Mouse (Mus musculus): Measurements from ENCODE around the gene Stk32c. TPM values are rescaled to one million over a fixed set of nuclear protein-coding genes. Genes with fewer than 3 reads are reported as not detected.

Stk32c gene
- polyA plus RNA-seq, 1 experiment from 2014 or later: 0.06 TPM

- peaks cover 11% of the 10 kb centered on the region; the same call in 1 of the 2 replicates for H3K4me1 ChIP-seq (ENCODE audit: insufficient read depth, low read depth, low read length)
- 0 out of 2 replicates have a peak, but pooled peaks have one; percentile 8 for ATAC-seq
- TF ChIP-seq CTCF (IDR thresholded peaks at IDR 0.05): no peak
- no peak for TF ChIP-seq EP300 (IDR thresholded peaks at IDR 0.05)
- H3K27ac ChIP-seq (ENCODE audit: low read length): peak overlapping the region; percentile 22; the same call in 1 of the 2 replicates
- 45% methylated on average over 1 of the region's 1 CpGs for WGBS
- no peaks in the 10 kb centered on the region for H3K36me3 ChIP-seq (ENCODE audit: insufficient read depth, low read length)
- no peak overlapping the region for H3K9ac ChIP-seq (replicated peaks; ENCODE audit: low read depth)
- no peaks in the 10 kb centered on the region for H3K9me3 ChIP-seq (ENCODE audit: low read length)
- no peaks in the 10 kb centered on the region for H3K27me3 ChIP-seq (replicated peaks; ENCODE audit: insufficient read depth, low read length)
- DNase-seq (ENCODE audit: low spot score): peak; percentile 16
- no peak overlapping the region for H3K4me3 ChIP-seq (ENCODE audit: low read depth, low read length)
- no peak overlapping the region for H3K4me2 ChIP-seq (replicated peaks; ENCODE audit: low read depth, low read length)
Measured at GRCm38 (mm10) chr7:139224070-139224469, 11.0 kb upstream of the Stk32c start.

GRCm38 (mm10) chr7:139222341-139222740 lies 9.2 kb upstream of the Stk32c start:
- H3K9me3 ChIP-seq (ENCODE audit: low read length): no peaks in the 10 kb centered on the region
- no peak for ATAC-seq
- no peak overlapping the region for H3K9ac ChIP-seq (replicated peaks; ENCODE audit: low read depth)

GRCm38 (mm10) chr7:139221856-139222255 lies 8.7 kb upstream of the Stk32c start:
- no peak overlapping the region for H3K27ac ChIP-seq (ENCODE audit: low read length)
- H3K4me2 ChIP-seq (replicated peaks; ENCODE audit: low read depth, low read length): no peak overlapping the region
- H3K9ac ChIP-seq (replicated peaks; ENCODE audit: low read depth): no peak overlapping the region
- no peaks in the 10 kb centered on the region for H3K36me3 ChIP-seq (ENCODE audit: insufficient read depth, low read length)
- DNase-seq (ENCODE audit: low spot score): no peak
- TF ChIP-seq CTCF (IDR thresholded peaks at IDR 0.05) (no peak), EP300 (IDR thresholded peaks at IDR 0.05) (no peak)
- no peak for ATAC-seq
- H3K9me3 ChIP-seq (ENCODE audit: low read length): no peaks in the 10 kb centered on the region
- H3K4me1 ChIP-seq (ENCODE audit: insufficient read depth, low read depth, low read length): peaks cover 3% of the 10 kb centered on the region; the same call in 1 of the 2 replicates
- 90% methylated on average over 2 of the region's 2 CpGs for WGBS
- H3K4me3 ChIP-seq (ENCODE audit: low read depth, low read length): no peak overlapping the region
- no peaks in the 10 kb centered on the region for H3K27me3 ChIP-seq (replicated peaks; ENCODE audit: insufficient read depth, low read length)

More at GRCm38 (mm10) chr7:139222341-139222740, 9.2 kb upstream of the Stk32c start:
- WGBS: 78% methylated on average over 4 of the region's 4 CpGs
- peaks cover 3% of the 10 kb centered on the region; the same call in 1 of the 2 replicates for H3K4me1 ChIP-seq (ENCODE audit: insufficient read depth, low read depth, low read length)
- no peaks in the 10 kb centered on the region for H3K27me3 ChIP-seq (replicated peaks; ENCODE audit: insufficient read depth, low read length)
- H3K4me3 ChIP-seq (ENCODE audit: low read depth, low read length): no peak overlapping the region
- no peaks in the 10 kb centered on the region for H3K36me3 ChIP-seq (ENCODE audit: insufficient read depth, low read length)
- DNase-seq (ENCODE audit: low spot score): no peak
- H3K4me2 ChIP-seq (replicated peaks; ENCODE audit: low read depth, low read length): no peak overlapping the region
- no peak for TF ChIP-seq CTCF (IDR thresholded peaks at IDR 0.05)
- no peak for TF ChIP-seq EP300 (IDR thresholded peaks at IDR 0.05)
- no peak overlapping the region for H3K27ac ChIP-seq (ENCODE audit: low read length)

GRCm38 (mm10) chr7:139221072-139221471 lies 8.0 kb upstream of the Stk32c start:
- Histone ChIP-seq H3K4me1 (ENCODE audit: insufficient read depth, low read depth, low read length) (peaks cover 3% of the 10 kb centered on the region; the same call in 1 of the 2 replicates), H3K27me3 (replicated peaks; ENCODE audit: insufficient read depth, low read length) (no peaks in the 10 kb centered on the region), H3K4me3 (ENCODE audit: low read depth, low read length) (no peak overlapping the region), H3K36me3 (ENCODE audit: insufficient read depth, low read length) (no peaks in the 10 kb centered on the region), H3K9me3 (ENCODE audit: low read length) (no peaks in the 10 kb centered on the region), H3K4me2 (replicated peaks; ENCODE audit: low read depth, low read length) (no peak overlapping the region), H3K9ac (replicated peaks; ENCODE audit: low read depth) (no peak overlapping the region), H3K27ac (ENCODE audit: low read length) (no peak overlapping the region)
- TF ChIP-seq CTCF (IDR thresholded peaks at IDR 0.05) (no peak), EP300 (IDR thresholded peaks at IDR 0.05) (no peak)
- WGBS: 61% methylated on average over 5 of the region's 5 CpGs
- no peak for DNase-seq (ENCODE audit: low spot score)
- ATAC-seq: no peak

GRCm38 (mm10) chr7:139220303-139220702 lies 7.2 kb upstream of the Stk32c start:
- H3K4me3 ChIP-seq (ENCODE audit: low read depth, low read length): no peak overlapping the region
- no peaks in the 10 kb centered on the region for H3K36me3 ChIP-seq (ENCODE audit: insufficient read depth, low read length)
- DNase-seq (ENCODE audit: low spot score): peak; percentile 72
- peak; percentile 66 for ATAC-seq
- no peak overlapping the region for H3K27ac ChIP-seq (ENCODE audit: low read length)
- H3K9ac ChIP-seq (replicated peaks; ENCODE audit: low read depth): no peak overlapping the region
- peaks cover 3% of the 10 kb centered on the region; the same call in 1 of the 2 replicates for H3K4me1 ChIP-seq (ENCODE audit: insufficient read depth, low read depth, low read length)
- WGBS: 23% methylated on average over 2 of the region's 2 CpGs
- no peaks in the 10 kb centered on the region for H3K9me3 ChIP-seq (ENCODE audit: low read length)
- TF ChIP-seq CTCF (IDR thresholded peaks at IDR 0.05) (peak; percentile 28; the same call in 1 of the 2 replicates), EP300 (IDR thresholded peaks at IDR 0.05) (no peak)
- H3K27me3 ChIP-seq (replicated peaks; ENCODE audit: insufficient read depth, low read length): no peaks in the 10 kb centered on the region
- no peak overlapping the region for H3K4me2 ChIP-seq (replicated peaks; ENCODE audit: low read depth, low read length)

DNA sequence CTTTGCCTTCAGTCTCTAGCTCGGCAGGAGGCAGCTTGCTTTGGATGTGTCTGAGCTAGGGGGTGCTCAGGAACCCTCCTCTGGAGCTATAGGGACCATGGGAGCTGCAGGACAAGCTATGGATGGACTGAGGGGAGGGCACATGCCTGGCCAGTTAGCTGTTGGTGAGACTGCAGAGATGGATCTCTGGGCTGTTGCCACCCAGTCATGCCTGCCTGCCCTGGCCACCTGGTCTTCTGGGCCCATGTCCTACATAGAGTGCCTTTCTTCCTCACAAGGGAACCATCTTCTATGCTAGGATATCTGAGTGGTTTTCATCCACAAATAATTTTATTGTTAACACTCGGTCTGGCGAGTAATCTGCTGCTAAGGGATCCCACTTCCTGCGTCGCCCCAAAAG lies 6.4 kb upstream of the Stk32c start:
- ATAC-seq: no peak
- no peaks in the 10 kb centered on the region for H3K9me3 ChIP-seq (ENCODE audit: low read length)
- H3K27me3 ChIP-seq (replicated peaks; ENCODE audit: insufficient read depth, low read length): no peaks in the 10 kb centered on the region
- no peak for TF ChIP-seq EP300 (IDR thresholded peaks at IDR 0.05)
- TF ChIP-seq CTCF (IDR thresholded peaks at IDR 0.05): no peak
- H3K4me3 ChIP-seq (ENCODE audit: low read depth, low read length): no peak overlapping the region
- H3K9ac ChIP-seq (replicated peaks; ENCODE audit: low read depth): no peak overlapping the region
- H3K4me2 ChIP-seq (replicated peaks; ENCODE audit: low read depth, low read length): no peak overlapping the region
- 73% methylated on average over 5 of the region's 5 CpGs for WGBS
- H3K36me3 ChIP-seq (ENCODE audit: insufficient read depth, low read length): no peaks in the 10 kb centered on the region
- H3K4me1 ChIP-seq (ENCODE audit: insufficient read depth, low read depth, low read length): peaks cover 3% of the 10 kb centered on the region; the same call in 1 of the 2 replicates
- no peak overlapping the region for H3K27ac ChIP-seq (ENCODE audit: low read length)
- DNase-seq (ENCODE audit: low spot score): no peak

Measured in lung, postnatal 0 days (tissue).